ENCODE assay signal across 10 mouse cellular contexts in genomic region chr7:111069439-111070166, GRCm38 (mm10). TPM values are rescaled to one million over a fixed set of nuclear protein-coding genes. Genes with fewer than 3 reads are reported as not detected.
DNase-seq lines count a peak whose midpoint lies in the region; ATAC-seq and TF ChIP-seq lines count a peak whose summit lies in the region.
"Had no signal": no experiment of that assay in that cellular context is flagged by ENCODE, and none has a peak within 500 bp of the region (broad histone marks: within the 10 kb centered on the region; RNA-seq: fewer than 3 reads in every experiment).

No protein-coding gene starts in this region.

- no peak for TF ChIP-seq RAD21 in CH12.LX (IDR thresholded peaks at IDR 0.05; ENCODE audit: low read depth, low read length)

- no peak for TF ChIP-seq CTCF in CH12.LX (conservative IDR thresholded peaks at IDR 0.05 in 1 of 2, IDR thresholded peaks at IDR 0.05 in 1 of 2; ENCODE audit: low read depth in 2 of 2, low read length in 2 of 2)
- no peak for TF ChIP-seq CTCF in forebrain, postnatal 0 days (IDR thresholded peaks at IDR 0.05; ENCODE audit: low read depth)

- H3K36me3 ChIP-seq in heart, embryonic 12.5 days, result peaks cover 62% of the 10 kb centered on the region
- peaks cover 54 to 68% of the 10 kb centered on the region in 2 experiments for H3K36me3 ChIP-seq in CH12.LX (replicated peaks in 1 of 2; ENCODE audit: control insufficient read depth in 1 of 2, insufficient read depth in 1 of 2, low read length in 1 of 2)
- peaks cover 63% of the 10 kb centered on the region for H3K36me3 ChIP-seq in forebrain, postnatal 0 days (ENCODE audit: insufficient read depth)
- peaks cover 67% of the 10 kb centered on the region for H3K36me3 ChIP-seq in midbrain, embryonic 13.5 days

- peaks cover 1% of the 10 kb centered on the region; the same call in 1 of the 2 replicates for H3K79me2 ChIP-seq in CH12.LX (replicated peaks; ENCODE audit: control insufficient read depth, extremely low read depth, insufficient read depth, poor library complexity, severe bottlenecking)

- 0 out of 2 replicates have a peak, but pooled peaks have one; percentile 17 for TF ChIP-seq POLR2A in CH12.LX (IDR thresholded peaks at IDR 0.05; ENCODE audit: low read depth, low read length)

- H3K4me2 ChIP-seq in heart, embryonic 12.5 days, result no peak overlapping the region
- H3K4me2 ChIP-seq in CH12.LX (ENCODE audit: insufficient read depth, low read depth, poor library complexity, severe bottlenecking), result no peak overlapping the region
- no peak overlapping the region for H3K4me2 ChIP-seq in forebrain, postnatal 0 days (ENCODE audit: low read depth)
- no peak overlapping the region for H3K4me2 ChIP-seq in midbrain, embryonic 13.5 days (replicated peaks)

- 0 out of 2 replicates have a peak, but pooled peaks cover 4% of the 10 kb centered on the region for H3K4me1 ChIP-seq in heart, embryonic 12.5 days (replicated peaks)
- no peaks in the 10 kb centered on the region for H3K4me1 ChIP-seq in CH12.LX (ENCODE audit: control insufficient read depth in 1 of 2, insufficient read depth in 2 of 2)
- no peaks in the 10 kb centered on the region for H3K4me1 ChIP-seq in forebrain, postnatal 0 days (ENCODE audit: insufficient read depth)
- H3K4me1 ChIP-seq in midbrain, embryonic 13.5 days (replicated peaks), result 0 out of 2 replicates have a peak, but pooled peaks cover 3% of the 10 kb centered on the region

- H3K9ac ChIP-seq in heart, embryonic 12.5 days, result no peak overlapping the region
- H3K9ac ChIP-seq in CH12.LX (ENCODE audit: insufficient read depth, low read depth), result no peak overlapping the region
- H3K9ac ChIP-seq in forebrain, postnatal 0 days, result no peak overlapping the region
- H3K9ac ChIP-seq in midbrain, embryonic 13.5 days (replicated peaks), result no peak overlapping the region

- no peak overlapping the region for H3K4me3 ChIP-seq in heart, embryonic 12.5 days
- no peak overlapping the region for H3K4me3 ChIP-seq in CH12.LX (replicated peaks in 1 of 3; ENCODE audit: low read depth in 2 of 3, low read length in 2 of 3, poor library complexity in 1 of 3)
- no peak overlapping the region for H3K4me3 ChIP-seq in forebrain, postnatal 0 days (ENCODE audit: low read depth, low read length)
- H3K4me3 ChIP-seq in midbrain, embryonic 13.5 days (replicated peaks), result no peak overlapping the region

- dilution Hi-C loops in CH12.LX (cut with MboI; ENCODE audit: extremely low pct_ligation_motif_present, extremely low pct_unique_long_range_greater_than_20kb, low sequenced_read_pairs), result no loop called here

- H3K27ac ChIP-seq in heart, embryonic 12.5 days (ENCODE audit: poor library complexity, severe bottlenecking), result peak overlapping the region; percentile 25; the same call in 1 of the 2 replicates
- no peak overlapping the region; the same call in 1 of the 2 replicates for H3K27ac ChIP-seq in CH12.LX (ENCODE audit: insufficient read depth, low read depth)
- H3K27ac ChIP-seq in forebrain, postnatal 0 days (ENCODE audit: low read depth, low read length), result no peak overlapping the region
- H3K27ac ChIP-seq in midbrain, embryonic 13.5 days, result 0 out of 2 replicates have a peak overlapping the region, but pooled peaks have one; percentile 22

- peak; percentile 42; the same call in 1 of the 2 replicates for ATAC-seq in heart, embryonic 12.5 days (ENCODE audit: insufficient number of reproducible peaks, low FRiP score)
- peak; percentile 27; the same call in 1 of the 2 replicates for ATAC-seq in forebrain, postnatal 0 days
- ATAC-seq in midbrain, embryonic 13.5 days, result no peak

- in situ Hi-C loops in CH12.LX (cut with MboI; ENCODE audit: low pct_ligation_motif_present, low pct_unique_long_range_greater_than_20kb, low sequenced_read_pairs), result no loop called here

- 92% methylated on average over 7 of the region's 7 CpGs for WGBS in heart, embryonic 12.5 days
- 91% methylated on average over 7 of the region's 7 CpGs for WGBS in forebrain, postnatal 0 days
- 93% methylated on average over 7 of the region's 7 CpGs for WGBS in midbrain, embryonic 13.5 days

- H3K9me3 ChIP-seq in heart, embryonic 12.5 days (replicated peaks), result peaks cover 8% of the 10 kb centered on the region
- H3K9me3 ChIP-seq in CH12.LX (replicated peaks; ENCODE audit: low read length), result peaks cover 18% of the 10 kb centered on the region
- 0 out of 2 replicates have a peak, but pooled peaks cover 4% of the 10 kb centered on the region for H3K9me3 ChIP-seq in forebrain, postnatal 0 days (ENCODE audit: low read length)
- peaks cover 7% of the 10 kb centered on the region; the same call in 1 of the 2 replicates for H3K9me3 ChIP-seq in midbrain, embryonic 13.5 days

- no peak for TF ChIP-seq EP300 in CH12.LX (IDR thresholded peaks at IDR 0.05; ENCODE audit: low read length)

- no peak for DNase-seq in heart, adult 8-10 months (ENCODE audit: low spot score)
- DNase-seq in CH12.LX (ENCODE audit: extremely low read depth) (no peak), MN1 (ENCODE audit: low spot score) (no peak)
- DNase-seq in forebrain, postnatal 0 days, result peak; percentile 41
- DNase-seq in right cerebral cortex, postnatal 36 days (ENCODE audit: low spot score in 2 of 2), result no peak
- DNase-seq in adrenal gland, postnatal 36 days, result no peak
- DNase-seq: cerebellum, adult 9-11 months; kidney, postnatal 36 days had no signal

- H3K27me3 ChIP-seq in heart, embryonic 12.5 days (replicated peaks), result no peaks in the 10 kb centered on the region
- H3K27me3 ChIP-seq in CH12.LX (replicated peaks), result no peaks in the 10 kb centered on the region
- H3K27me3 ChIP-seq in forebrain, postnatal 0 days (ENCODE audit: insufficient read depth, low read length), result no peaks in the 10 kb centered on the region
- no peaks in the 10 kb centered on the region for H3K27me3 ChIP-seq in midbrain, embryonic 13.5 days

TF ChIP-seq in CH12.LX, 34 proteins besides CTCF, POLR2A, EP300 and RAD21:
- no peak for TF ChIP-seq MYC (IDR thresholded peaks at IDR 0.05; ENCODE audit: low read depth, low read length)
- no peak for TF ChIP-seq IRF4 (IDR thresholded peaks at IDR 0.05; ENCODE audit: low read depth, low read length)
- TF ChIP-seq JUND (conservative IDR thresholded peaks at IDR 0.05; ENCODE audit: low read depth, low read length), result no peak
- TF ChIP-seq BHLHE40 (IDR thresholded peaks at IDR 0.05; ENCODE audit: low read depth, low read length), result no peak
- no peak for TF ChIP-seq E2F4 (IDR thresholded peaks at IDR 0.05; ENCODE audit: insufficient replicate concordance, low read depth, low read length)
- TF ChIP-seq SIN3A (IDR thresholded peaks at IDR 0.05; ENCODE audit: low read length), result no peak
- no peak for TF ChIP-seq ZNF384 (IDR thresholded peaks at IDR 0.05; ENCODE audit: low read depth, low read length)
- TF ChIP-seq ZKSCAN1 (IDR thresholded peaks at IDR 0.05; ENCODE audit: borderline replicate concordance, low read depth, low read length), result no peak
- no peak for TF ChIP-seq PAX5 (IDR thresholded peaks at IDR 0.05; ENCODE audit: low read length)
- TF ChIP-seq TCF12 (IDR thresholded peaks at IDR 0.05; ENCODE audit: low read depth, low read length), result no peak
- no peak for TF ChIP-seq NELFE (IDR thresholded peaks at IDR 0.05; ENCODE audit: low read depth, low read length)
- TF ChIP-seq UBTF (IDR thresholded peaks at IDR 0.05; ENCODE audit: low read depth, low read length), result no peak
- no peak for TF ChIP-seq ETS1 (conservative IDR thresholded peaks at IDR 0.05; ENCODE audit: low read depth, low read length)
- TF ChIP-seq RCOR1 (conservative IDR thresholded peaks at IDR 0.05; ENCODE audit: low read depth, low read length), result no peak
- TF ChIP-seq KAT2A (IDR thresholded peaks at IDR 0.05; ENCODE audit: insufficient replicate concordance, low read length), result no peak

RNA-seq across cellular contexts. Expression of gene Eif4g2, which starts 13.2 kb away (rescaled TPM):
- polyA plus RNA-seq in heart, embryonic 12.5 days (2016; fragmentation: Nextera tagmentation; extraction: Ambion mirVana), result 852 and 867 TPM in 2 replicates
- total RNA-seq in heart, adult 8-10 months (2022), result 1,000 to 10,000 TPM in 3 of 4 experiments, 100 to 1,000 TPM in 1; 989 to 1,111 (median 1,090) TPM
- 217 and 318 TPM in 2 replicates for total RNA-seq in CH12.LX (2012; rRNA removed)
- 671 and 744 TPM in 2 replicates for total RNA-seq in CH12.LX (2014; rRNA removed)
- 821 and 920 TPM in 2 replicates for polyA plus RNA-seq in CH12.LX (2012; ENCODE audit: insufficient read length, low read depth)
- 576 and 580 TPM in 2 replicates for total RNA-seq in forebrain, postnatal 0 days (2014; rRNA removed)
- polyA plus RNA-seq in forebrain, postnatal 0 days (2015; fragmentation: Nextera tagmentation; extraction: Ambion mirVana), result 912 and 916 TPM in 2 replicates
- polyA plus RNA-seq in midbrain, embryonic 13.5 days (2015; fragmentation: Nextera tagmentation; extraction: Ambion mirVana), result 1,301 and 1,321 TPM in 2 replicates
- total RNA-seq in adrenal gland, postnatal 36 days (2021), result 1,000 to 10,000 TPM; 1,018 to 1,041 TPM

RNA-seq across cellular contexts. Expression of gene Ctr9, which starts 40.9 kb away (rescaled TPM):
- polyA plus RNA-seq in heart, embryonic 12.5 days (2016; fragmentation: Nextera tagmentation; extraction: Ambion mirVana), result 47.3 and 49.7 TPM in 2 replicates
- 10 to 100 TPM; 11.3 to 18.2 (median 12.9) TPM for total RNA-seq in heart, adult 8-10 months (2022)
- total RNA-seq in CH12.LX (2012; rRNA removed) (27.4 and 29.7 TPM in 2 replicates), CH12.LX (2014; rRNA removed) (34.3 and 34.8 TPM in 2 replicates)
- 31.7 and 37.2 TPM in 2 replicates for polyA plus RNA-seq in CH12.LX (2012; ENCODE audit: insufficient read length, low read depth)
- total RNA-seq in forebrain, postnatal 0 days (2014; rRNA removed), result 60.3 and 61.7 TPM in 2 replicates
- polyA plus RNA-seq in forebrain, postnatal 0 days (2015; fragmentation: Nextera tagmentation; extraction: Ambion mirVana), result 45.1 and 59.8 TPM in 2 replicates
- polyA plus RNA-seq in midbrain, embryonic 13.5 days (2015; fragmentation: Nextera tagmentation; extraction: Ambion mirVana), result 99.7 and 102 TPM in 2 replicates
- total RNA-seq in adrenal gland, postnatal 36 days (2021), result 10 to 100 TPM; 39.6 to 52.4 TPM

Comparison
In these comparisons a context has a peak if more than half of its experiments do, and no peak if none do; other contexts are left out.
1. H3K27ac ChIP-seq: peak in heart, embryonic 12.5 days (single experiment) and midbrain, embryonic 13.5 days (single experiment); none in CH12.LX (single experiment) and forebrain, postnatal 0 days (single experiment).